Mouse (Mus musculus): ENCODE measurements around the gene Cenpc1. TPM values are rescaled to one million over a fixed set of nuclear protein-coding genes. Genes with fewer than 3 reads are reported as not detected.

Cenpc1 gene
- polyA plus RNA-seq, 1 experiment from 2014 or later, result 29.5 TPM

- Histone ChIP-seq H3K4me2 (replicated peaks; ENCODE audit: low read depth, low read length) (no peak overlapping the region), H3K4me1 (ENCODE audit: insufficient read depth, low read length) (no peaks in the 10 kb centered on the region), H3K27ac (ENCODE audit: low read length) (no peak overlapping the region), H3K9ac (replicated peaks; ENCODE audit: low read length) (no peak overlapping the region), H3K4me3 (ENCODE audit: low read length) (no peak overlapping the region), H3K9me3 (ENCODE audit: low read length) (no peaks in the 10 kb centered on the region), H3K27me3 (ENCODE audit: insufficient read depth, low read length) (no peaks in the 10 kb centered on the region), H3K36me3 (ENCODE audit: insufficient read depth, low read length) (peaks cover 40% of the 10 kb centered on the region)
- ATAC-seq (ENCODE audit: low FRiP score, low TSS enrichment), result no peak
- 81% methylated on average over 2 of the region's 2 CpGs for whole genome bisulfite sequencing
Measured at GRCm38 (mm10) chr5:86029820-86030219, 35.6 kb downstream of the Cenpc1 start.

GRCm38 (mm10) chr5:85996545-85997510 lies 68.6 kb downstream of the Cenpc1 start:
- H3K4me3 ChIP-seq (ENCODE audit: low read length), result no peak overlapping the region
- no peak overlapping the region for H3K4me2 ChIP-seq (replicated peaks; ENCODE audit: low read depth, low read length)
- H3K27ac ChIP-seq (ENCODE audit: low read length), result no peak overlapping the region
- H3K27me3 ChIP-seq (ENCODE audit: insufficient read depth, low read length), result no peaks in the 10 kb centered on the region
- no peak for ATAC-seq (ENCODE audit: low FRiP score, low TSS enrichment)
- no peaks in the 10 kb centered on the region for H3K9me3 ChIP-seq (ENCODE audit: low read length)
- no peak overlapping the region for H3K9ac ChIP-seq (replicated peaks; ENCODE audit: low read length)
- no peaks in the 10 kb centered on the region for H3K36me3 ChIP-seq (ENCODE audit: insufficient read depth, low read length)
- H3K4me1 ChIP-seq (ENCODE audit: insufficient read depth, low read length), result no peaks in the 10 kb centered on the region
- WGBS, result 88% methylated on average over 6 of the region's 6 CpGs

- no peaks in the 10 kb centered on the region for H3K4me1 ChIP-seq (ENCODE audit: insufficient read depth, low read length)
- ATAC-seq (ENCODE audit: low FRiP score, low TSS enrichment), result no peak
- H3K9ac ChIP-seq (replicated peaks; ENCODE audit: low read length), result no peak overlapping the region
- H3K36me3 ChIP-seq (ENCODE audit: insufficient read depth, low read length), result no peaks in the 10 kb centered on the region
- H3K4me3 ChIP-seq (ENCODE audit: low read length), result no peak overlapping the region
- no peaks in the 10 kb centered on the region for H3K27me3 ChIP-seq (ENCODE audit: insufficient read depth, low read length)
- H3K9me3 ChIP-seq (ENCODE audit: low read length), result no peaks in the 10 kb centered on the region
- no peak overlapping the region for H3K27ac ChIP-seq (ENCODE audit: low read length)
- H3K4me2 ChIP-seq (replicated peaks; ENCODE audit: low read depth, low read length), result no peak overlapping the region
- WGBS, result 55% methylated on average over 1 of the region's 1 CpGs
Measured at GRCm38 (mm10) chr5:85994551-85994950, 70.8 kb downstream of the Cenpc1 start.

GRCm38 (mm10) chr5:85992805-85993721 lies 72.3 kb downstream of the Cenpc1 start:
- Histone ChIP-seq H3K27ac (ENCODE audit: low read length) (no peak overlapping the region), H3K4me2 (replicated peaks; ENCODE audit: low read depth, low read length) (no peak overlapping the region), H3K27me3 (ENCODE audit: insufficient read depth, low read length) (no peaks in the 10 kb centered on the region), H3K36me3 (ENCODE audit: insufficient read depth, low read length) (no peaks in the 10 kb centered on the region), H3K9ac (replicated peaks; ENCODE audit: low read length) (no peak overlapping the region), H3K9me3 (ENCODE audit: low read length) (no peaks in the 10 kb centered on the region), H3K4me3 (ENCODE audit: low read length) (no peak overlapping the region), H3K4me1 (ENCODE audit: insufficient read depth, low read length) (no peaks in the 10 kb centered on the region)
- 81% methylated on average over 4 of the region's 4 CpGs for WGBS
- peak; percentile 49; the same call in 1 of the 2 replicates for ATAC-seq (ENCODE audit: low FRiP score, low TSS enrichment)

GRCm38 (mm10) chr5:85992055-85992454 lies 73.3 kb downstream of the Cenpc1 start:
- no peak for ATAC-seq (ENCODE audit: low FRiP score, low TSS enrichment)
- H3K27me3 ChIP-seq (ENCODE audit: insufficient read depth, low read length), result no peaks in the 10 kb centered on the region
- H3K9me3 ChIP-seq (ENCODE audit: low read length), result no peaks in the 10 kb centered on the region
- H3K4me2 ChIP-seq (replicated peaks; ENCODE audit: low read depth, low read length), result no peak overlapping the region
- no peak overlapping the region for H3K9ac ChIP-seq (replicated peaks; ENCODE audit: low read length)
- H3K4me1 ChIP-seq (ENCODE audit: insufficient read depth, low read length), result no peaks in the 10 kb centered on the region
- no peaks in the 10 kb centered on the region for H3K36me3 ChIP-seq (ENCODE audit: insufficient read depth, low read length)
- WGBS, result 38% methylated on average over 1 of the region's 1 CpGs
- no peak overlapping the region for H3K4me3 ChIP-seq (ENCODE audit: low read length)
- no peak overlapping the region for H3K27ac ChIP-seq (ENCODE audit: low read length)

GRCm38 (mm10) chr5:85987516-85987863 lies 77.9 kb downstream of the Cenpc1 start:
- no peak for ATAC-seq (ENCODE audit: low FRiP score, low TSS enrichment)
- H3K27me3 ChIP-seq (ENCODE audit: insufficient read depth, low read length), result no peaks in the 10 kb centered on the region
- no peaks in the 10 kb centered on the region for H3K4me1 ChIP-seq (ENCODE audit: insufficient read depth, low read length)
- no peaks in the 10 kb centered on the region for H3K9me3 ChIP-seq (ENCODE audit: low read length)
- H3K9ac ChIP-seq (replicated peaks; ENCODE audit: low read length), result no peak overlapping the region
- no peak overlapping the region for H3K4me3 ChIP-seq (ENCODE audit: low read length)
- H3K27ac ChIP-seq (ENCODE audit: low read length), result no peak overlapping the region
- 83% methylated on average over 2 of the region's 2 CpGs for WGBS
- H3K36me3 ChIP-seq (ENCODE audit: insufficient read depth, low read length), result no peaks in the 10 kb centered on the region
- H3K4me2 ChIP-seq (replicated peaks; ENCODE audit: low read depth, low read length), result no peak overlapping the region

GRCm38 (mm10) chr5:85986734-85987515 lies 78.5 kb downstream of the Cenpc1 start:
- Histone ChIP-seq H3K4me3 (ENCODE audit: low read length) (no peak overlapping the region), H3K9me3 (ENCODE audit: low read length) (no peaks in the 10 kb centered on the region), H3K4me2 (replicated peaks; ENCODE audit: low read depth, low read length) (no peak overlapping the region), H3K4me1 (ENCODE audit: insufficient read depth, low read length) (no peaks in the 10 kb centered on the region), H3K27ac (ENCODE audit: low read length) (no peak overlapping the region), H3K36me3 (ENCODE audit: insufficient read depth, low read length) (no peaks in the 10 kb centered on the region), H3K27me3 (ENCODE audit: insufficient read depth, low read length) (no peaks in the 10 kb centered on the region), H3K9ac (replicated peaks; ENCODE audit: low read length) (no peak overlapping the region)
- WGBS, result 78% methylated on average over 4 of the region's 4 CpGs
- ATAC-seq (ENCODE audit: low FRiP score, low TSS enrichment), result no peak

GRCm38 (mm10) chr5:85977646-85978426 lies 87.5 kb downstream of the Cenpc1 start:
- Histone ChIP-seq H3K4me1 (ENCODE audit: insufficient read depth, low read length) (no peaks in the 10 kb centered on the region), H3K9me3 (ENCODE audit: low read length) (no peaks in the 10 kb centered on the region), H3K36me3 (ENCODE audit: insufficient read depth, low read length) (no peaks in the 10 kb centered on the region), H3K4me2 (replicated peaks; ENCODE audit: low read depth, low read length) (no peak overlapping the region), H3K9ac (replicated peaks; ENCODE audit: low read length) (no peak overlapping the region), H3K4me3 (ENCODE audit: low read length) (no peak overlapping the region), H3K27me3 (ENCODE audit: insufficient read depth, low read length) (no peaks in the 10 kb centered on the region), H3K27ac (ENCODE audit: low read length) (no peak overlapping the region)
- no peak for ATAC-seq (ENCODE audit: low FRiP score, low TSS enrichment)
- WGBS, result 58% methylated on average over 8 of the region's 8 CpGs

- 84% methylated on average over 7 of the region's 7 CpGs for WGBS
- no peak overlapping the region for H3K27ac ChIP-seq (ENCODE audit: low read length)
- H3K4me1 ChIP-seq (ENCODE audit: insufficient read depth, low read length), result no peaks in the 10 kb centered on the region
- H3K9me3 ChIP-seq (ENCODE audit: low read length), result no peaks in the 10 kb centered on the region
- no peak overlapping the region for H3K4me3 ChIP-seq (ENCODE audit: low read length)
- no peak overlapping the region for H3K9ac ChIP-seq (replicated peaks; ENCODE audit: low read length)
- no peak overlapping the region for H3K4me2 ChIP-seq (replicated peaks; ENCODE audit: low read depth, low read length)
- ATAC-seq (ENCODE audit: low FRiP score, low TSS enrichment), result no peak
- no peaks in the 10 kb centered on the region for H3K36me3 ChIP-seq (ENCODE audit: insufficient read depth, low read length)
- H3K27me3 ChIP-seq (ENCODE audit: insufficient read depth, low read length), result no peaks in the 10 kb centered on the region
Measured at GRCm38 (mm10) chr5:85962791-85963190, 102.6 kb downstream of the Cenpc1 start.
